Mouse (Mus musculus) C2C12 (cell line): ENCODE data around the gene Oas1h. TPM values are rescaled to one million over a fixed set of nuclear protein-coding genes. Genes with fewer than 3 reads are reported as not detected.

Experiments
- H3K27me3 ChIP-seq: one replicate; pipeline ENCODE4 v1.6.1; 2011; ENCODE audit not compliant: control insufficient read depth, insufficient read depth, insufficient read length
- H3K36me3 ChIP-seq: one replicate; pipeline ENCODE4 v1.6.1; 2011; ENCODE audit not compliant: control insufficient read depth, insufficient read depth
- H3K4me3 ChIP-seq: one replicate; pipeline ENCODE4 v1.5.1; 2011; ENCODE audit warnings: mild to moderate bottlenecking, control low read depth; ENCODE audit not compliant: poor library complexity, insufficient read depth, severe bottlenecking
- H3K79me2 ChIP-seq: one replicate; pipeline ENCODE4 v1.6.1; 2011; ENCODE audit not compliant: control insufficient read depth, insufficient read depth
- H3K79me3 ChIP-seq: one replicate; pipeline ENCODE4 v1.6.1; 2011; ENCODE audit warnings: low read depth, control low read depth
- H3ac ChIP-seq: one replicate; pipeline ENCODE3; 2011; ENCODE audit warnings: low read depth; ENCODE audit not compliant: control insufficient read depth, insufficient read length
- CEBPB ChIP-seq: IDR thresholded peaks from one replicate; pipeline ENCODE4 v1.6.1; 2011; ENCODE audit warnings: low read depth, mild to moderate bottlenecking, control low read depth, moderate library complexity
- CTCF ChIP-seq: IDR thresholded peaks from one replicate; pipeline ENCODE4 v1.5.1; 2011; ENCODE audit not compliant: control insufficient read depth, insufficient read depth, insufficient read length
- FOSL1 ChIP-seq: IDR thresholded peaks from one replicate; pipeline ENCODE4 v1.8.0; 2011; ENCODE audit warnings: mild to moderate bottlenecking, low read length; ENCODE audit not compliant: poor library complexity, insufficient read depth, severe bottlenecking
- MAX ChIP-seq: IDR thresholded peaks from one replicate; pipeline ENCODE4 v1.6.1; 2011; ENCODE audit warnings: mild to moderate bottlenecking, control low read depth
- MYOD1 ChIP-seq: IDR thresholded peaks from one replicate; pipeline ENCODE4 v1.6.1; 2011; ENCODE audit warnings: low read depth; ENCODE audit not compliant: control insufficient read depth, insufficient read length
- MYOG ChIP-seq: IDR thresholded peaks from one replicate; pipeline ENCODE4 v1.6.1; 2011; ENCODE audit not compliant: control insufficient read depth, insufficient read length; ENCODE audit errors: extremely low read depth
- USF1 ChIP-seq: IDR thresholded peaks from one replicate; pipeline ENCODE4 v1.6.1; 2011; ENCODE audit warnings: low read depth, mild to moderate bottlenecking, control low read depth, moderate library complexity
- long read RNA-seq, 2 experiments: library from polyadenylated mRNA; unstranded; transcript quantifications; one replicate each; pipeline ENCODE4 v2.0.0; 2019 to 2020
- polyA plus RNA-seq: library from polyadenylated mRNA; unstranded; fragments of >200 nt; fragmentation: generic; extraction: Trizol; gene quantifications from one replicate; pipeline ENCODE4 v1.2.1, GENCODE M21; 2012; ENCODE audit warnings: missing spikeins

The Oas1h gene
- not detected for polyA plus RNA-seq
- long read RNA-seq, experiment 1, result 0 reads
- long read RNA-seq, experiment 2, result 0 reads

DNA sequence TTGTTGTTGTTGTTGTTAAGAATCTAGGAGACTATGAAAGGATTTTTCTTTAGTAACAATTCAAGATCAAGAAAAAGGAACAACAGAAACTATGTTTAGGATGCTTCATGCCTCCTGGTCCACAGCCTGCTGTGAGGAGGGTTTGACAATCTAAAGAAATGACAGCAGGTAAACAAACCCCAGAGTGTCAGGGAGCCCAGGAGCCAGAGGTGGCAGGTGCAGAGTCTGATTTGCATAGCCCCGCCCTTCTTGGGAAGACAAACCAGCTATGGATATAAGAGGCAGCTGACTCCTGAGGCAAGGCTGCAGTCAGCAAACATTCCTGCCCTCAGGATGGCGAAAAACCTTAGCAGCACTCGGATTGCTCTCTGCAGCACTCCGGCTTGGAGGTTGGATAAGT is at the start of gene Oas1h:
TSS of gene Oas1h (plus strand) at position 301 of the 400 bp plus-strand sequence.
- Histone ChIP-seq H3ac (no peak within 1 kb of the TSS), H3K27me3 (no peaks in the 10 kb centered on the region), H3K36me3 (no peaks in the 10 kb centered on the region), H3K4me3 (no peak within 1 kb of the TSS), H3K79me2 (no peaks in the 10 kb centered on the region), H3K79me3 (no peaks in the 10 kb centered on the region)
- no peak for TF ChIP-seq MAX
- no peak for TF ChIP-seq MYOD1
- no peak for TF ChIP-seq MYOG
- no peak for TF ChIP-seq USF1
- TF ChIP-seq FOSL1, result no peak
- TF ChIP-seq CEBPB, result no peak
- no peak for TF ChIP-seq CTCF

DNA sequence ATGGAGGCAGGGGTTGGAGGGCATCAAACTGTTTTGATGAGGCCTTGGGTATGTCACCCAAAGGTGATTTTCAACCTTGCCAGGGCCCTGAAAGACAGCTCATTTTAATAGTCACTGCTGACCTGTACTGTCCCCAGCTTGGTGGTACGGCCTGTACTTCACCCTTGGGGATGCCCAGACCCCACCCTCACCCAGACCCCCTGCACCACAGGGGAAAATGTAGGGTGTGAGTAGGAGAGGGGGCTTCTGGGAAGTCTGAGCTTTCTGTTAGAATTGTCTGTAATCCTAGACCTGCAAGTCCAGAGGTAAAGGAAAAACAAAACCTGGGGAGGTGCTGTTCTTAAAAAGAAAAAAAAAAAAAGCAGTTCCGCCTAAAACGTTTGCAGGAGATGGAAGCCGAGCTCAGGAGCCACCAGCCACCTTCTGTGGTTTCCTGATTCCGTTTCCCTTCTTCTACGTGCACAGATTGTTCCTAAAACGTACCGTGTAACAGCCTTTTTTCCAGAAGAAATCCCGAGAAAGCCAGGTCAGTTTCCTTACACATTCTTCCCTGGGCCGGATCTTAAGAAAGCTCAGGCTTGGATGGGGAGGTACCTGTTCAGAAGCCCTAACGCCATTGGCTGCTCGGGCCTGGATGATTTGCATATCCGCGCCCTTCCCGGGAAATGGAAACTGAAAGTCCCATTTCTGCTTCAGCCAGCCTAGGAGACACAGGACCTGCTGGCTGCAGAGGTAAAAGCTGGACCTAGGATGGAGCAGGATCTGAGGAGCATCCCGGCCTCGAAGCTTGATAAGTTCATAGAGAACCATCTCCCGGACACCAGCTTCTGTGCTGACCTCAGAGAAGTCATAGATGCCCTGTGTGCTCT is 49.0 kb upstream of the Oas1h start, which contains the start of gene Oas1c:
TSS of gene Oas1c (minus strand) at position 564 of the 869 bp plus-strand sequence.
- H3K36me3 ChIP-seq, result no peaks in the 10 kb centered on the region
- peak within 1 kb of the TSS; percentile 40 for H3ac ChIP-seq
- TF ChIP-seq MYOD1 (no peak), MAX (no peak), CEBPB (no peak), MYOG (no peak), CTCF (no peak), USF1 (no peak), FOSL1 (no peak)

DNA sequence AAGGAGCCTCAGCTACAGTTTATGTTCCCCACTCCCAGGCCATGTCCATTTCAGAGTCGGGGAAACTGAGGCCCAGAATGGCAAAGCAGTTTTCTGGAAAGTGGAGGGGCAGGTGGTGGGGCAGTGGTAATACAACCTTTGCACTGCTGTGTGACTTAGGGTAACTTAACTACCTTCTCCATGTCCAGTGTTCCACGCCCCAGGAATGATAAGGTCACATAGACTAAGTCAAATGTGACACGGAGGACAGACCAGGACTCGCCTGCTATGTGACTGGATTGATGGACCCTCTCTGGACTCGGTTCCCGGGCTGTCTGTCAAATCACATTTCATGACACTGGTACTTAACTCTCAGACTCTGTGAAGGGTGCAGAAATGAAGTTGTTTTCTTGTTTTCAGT is 48.2 kb upstream of the Oas1h start:
- no peaks in the 10 kb centered on the region for H3K79me2 ChIP-seq
- no peaks in the 10 kb centered on the region for H3K79me3 ChIP-seq
- no peaks in the 10 kb centered on the region for H3K27me3 ChIP-seq
- H3K36me3 ChIP-seq, result no peaks in the 10 kb centered on the region
- TF ChIP-seq USF1, result no peak
- no peak for TF ChIP-seq CEBPB
- no peak for TF ChIP-seq CTCF
- no peak for TF ChIP-seq FOSL1
- no peak for TF ChIP-seq MYOG
- no peak for TF ChIP-seq MYOD1
- no peak for TF ChIP-seq MAX
- no peak overlapping the region for H3K4me3 ChIP-seq
- H3ac ChIP-seq, result no peak overlapping the region

More for the DNA sequence above, 49.0 kb upstream of the Oas1h start, which contains the start of gene Oas1c:
- Histone ChIP-seq H3K79me3 (no peaks in the 10 kb centered on the region), H3K4me3 (no peak within 1 kb of the TSS), H3K79me2 (no peaks in the 10 kb centered on the region), H3K27me3 (no peaks in the 10 kb centered on the region)

DNA sequence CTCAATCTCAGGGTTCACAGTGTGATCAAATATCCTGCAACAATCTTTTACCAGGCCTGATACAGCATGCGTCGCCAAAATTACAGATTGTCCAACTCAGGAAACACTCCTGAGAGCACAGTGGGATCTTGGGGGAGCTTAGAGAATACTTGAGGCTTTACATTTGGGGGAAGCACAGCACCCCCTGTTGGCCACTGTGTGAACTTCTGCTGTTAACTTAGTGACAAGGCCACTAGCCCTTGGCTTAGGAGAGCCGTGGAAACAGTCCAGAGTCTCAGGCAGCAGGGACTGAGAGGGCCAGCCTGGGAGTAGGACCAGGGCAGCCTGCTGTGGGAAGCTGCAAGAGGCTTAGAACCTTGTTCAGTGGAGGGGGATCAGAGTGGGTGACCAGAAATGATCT is 45.3 kb upstream of the Oas1h start:
- H3K4me3 ChIP-seq, result no peak overlapping the region
- TF ChIP-seq MYOD1 (no peak), MAX (no peak), FOSL1 (no peak), CTCF (no peak), USF1 (no peak), MYOG (no peak), CEBPB (no peak)
- no peaks in the 10 kb centered on the region for H3K79me3 ChIP-seq
- no peak overlapping the region for H3ac ChIP-seq
- no peaks in the 10 kb centered on the region for H3K27me3 ChIP-seq
- H3K36me3 ChIP-seq, result no peaks in the 10 kb centered on the region
- H3K79me2 ChIP-seq, result no peaks in the 10 kb centered on the region

DNA sequence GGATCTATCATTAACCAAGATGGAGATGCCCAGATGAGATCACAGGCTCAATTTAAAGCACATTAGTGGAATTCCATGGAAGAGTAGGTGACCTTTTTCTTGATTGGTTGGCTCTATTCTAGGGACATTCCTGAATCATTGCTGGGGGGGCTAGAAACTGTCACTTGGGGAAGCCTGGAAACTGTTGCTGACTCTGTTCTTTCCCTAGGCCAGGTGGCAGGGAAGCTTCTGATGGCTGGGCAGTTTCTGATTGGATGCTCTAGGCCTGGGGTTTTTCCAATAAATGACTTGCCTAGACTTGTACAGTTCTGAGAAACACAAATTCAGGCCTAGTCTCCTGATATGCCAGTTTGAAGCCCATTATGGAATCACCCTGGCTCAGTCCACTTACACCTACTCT is 42.2 kb upstream of the Oas1h start:
- Histone ChIP-seq H3K36me3 (no peaks in the 10 kb centered on the region), H3ac (no peak overlapping the region), H3K4me3 (no peak overlapping the region), H3K79me3 (no peaks in the 10 kb centered on the region), H3K79me2 (no peaks in the 10 kb centered on the region), H3K27me3 (no peaks in the 10 kb centered on the region)
- TF ChIP-seq CEBPB (no peak), FOSL1 (no peak), MYOG (no peak), USF1 (no peak), CTCF (no peak), MAX (no peak), MYOD1 (no peak)
